Mouse (Mus musculus) liver, embryonic 16.5 days (tissue): Measurements from ENCODE around the gene Doc2b. TPM values are rescaled to one million over a fixed set of nuclear protein-coding genes. Genes with fewer than 3 reads are reported as not detected.
"Not testable (repeated sequence)": the region's sequence is repeated elsewhere in the genome, so short reads cannot be mapped to it uniquely, and the experiment has no call there.

Source experiments
- ATAC-seq: fragments of 200-750 bp; cut with Nextera tagmentation; 2 replicates; pipeline ENCODE4 v1.8.0; 2017; ENCODE audit warnings: low read depth, mild to moderate bottlenecking, moderate number of reproducible peaks, moderate library complexity
- H3K27ac ChIP-seq: fragments of 300-500 bp; sonication (generic); 2 replicates; pipeline ENCODE4 v1.5.1; 2014; ENCODE audit warnings: mild to moderate bottlenecking, low read length
- H3K27me3 ChIP-seq: fragments of 300-500 bp; sonication (generic); 2 replicates; pipeline ENCODE4 v1.6.1; 2014; ENCODE audit warnings: low read depth, low read length, mixed read lengths; ENCODE audit not compliant: control insufficient read depth, insufficient read depth
- H3K36me3 ChIP-seq: fragments of 300-500 bp; sonication (generic); 2 replicates; pipeline ENCODE4 v1.6.1; 2014; ENCODE audit warnings: mild to moderate bottlenecking; ENCODE audit not compliant: control insufficient read depth, insufficient read depth
- H3K4me1 ChIP-seq: fragments of 300-500 bp; sonication (generic); 2 replicates; pipeline ENCODE4 v1.6.1; 2014; ENCODE audit warnings: low read depth, low read length, mixed read lengths; ENCODE audit not compliant: control insufficient read depth
- H3K4me2 ChIP-seq: fragments of 300-500 bp; sonication (generic); 2 replicates; pipeline ENCODE4 v1.6.1; 2014; ENCODE audit warnings: low read depth, low read length, mixed read lengths
- H3K4me3 ChIP-seq: fragments of 300-500 bp; sonication (generic); 2 replicates; pipeline ENCODE4 v1.5.1; 2014; ENCODE audit warnings: low read depth, mild to moderate bottlenecking, low read length
- H3K9ac ChIP-seq: fragments of 300-500 bp; sonication (generic); 2 replicates; pipeline ENCODE4 v1.6.1; 2014; ENCODE audit warnings: low read depth, low read length
- H3K9me3 ChIP-seq: fragments of 300-500 bp; sonication (generic); replicated peaks from 2 replicates; pipeline ENCODE4 v1.6.1; 2016; ENCODE audit warnings: low read length; ENCODE audit not compliant: control insufficient read depth
- WGBS: fragments of 180-500 bp; shearing (Covaris S2); extraction: QIAGEN DNeasy Blood & Tissue Kit; methylation state at CpG from one replicate; pipeline ENCODE4 v1.1.7; 2014; ENCODE audit not compliant: insufficient replicate concordance; 5-methylcytosine and 5-hydroxymethylcytosine counted together
- polyA plus RNA-seq: library from polyadenylated mRNA; unstranded; fragments of >200 nt; fragmentation: Nextera tagmentation; extraction: Ambion mirVana; gene quantifications from 2 replicates; pipeline ENCODE4 v1.2.1, GENCODE M21; 2015

Doc2b gene
- polyA plus RNA-seq, 1 experiment from 2014 or later, result 0.04 TPM

GRCm38 (mm10) chr11:75735462-75736252, 60.2 kb downstream of the Doc2b start:
- H3K9ac ChIP-seq, result no peak overlapping the region
- ATAC-seq, result no peak
- no peaks in the 10 kb centered on the region for H3K9me3 ChIP-seq
- no peak overlapping the region for H3K4me3 ChIP-seq
- WGBS, result 64% methylated on average over 5 of the region's 5 CpGs
- H3K36me3 ChIP-seq, result no peaks in the 10 kb centered on the region
- no peak overlapping the region for H3K27ac ChIP-seq
- peaks cover 45% of the 10 kb centered on the region for H3K4me1 ChIP-seq
- no peaks in the 10 kb centered on the region for H3K27me3 ChIP-seq
- no peak overlapping the region for H3K4me2 ChIP-seq

GRCm38 (mm10) chr11:75733227-75733940, 62.5 kb downstream of the Doc2b start:
- H3K4me2 ChIP-seq, result peak overlapping the region; percentile 86
- no peaks in the 10 kb centered on the region for H3K27me3 ChIP-seq
- H3K36me3 ChIP-seq, result no peaks in the 10 kb centered on the region
- peak overlapping the region; percentile 90 for H3K27ac ChIP-seq
- H3K4me1 ChIP-seq, result peaks cover 38% of the 10 kb centered on the region
- no peaks in the 10 kb centered on the region for H3K9me3 ChIP-seq
- peak; percentile 56 for ATAC-seq
- peak overlapping the region; percentile 96 for H3K4me3 ChIP-seq
- under 1% methylated on average over 45 of the region's 52 CpGs for WGBS
- peak overlapping the region; percentile 90 for H3K9ac ChIP-seq

- no peaks in the 10 kb centered on the region for H3K9me3 ChIP-seq
- H3K4me2 ChIP-seq, result peak within 1 kb of the TSS; percentile 86
- peak; percentile 92 for ATAC-seq
- under 1% methylated on average over 76 of the region's 76 CpGs for WGBS
- H3K27ac ChIP-seq, result peak within 1 kb of the TSS; percentile 90
- peaks cover 34% of the 10 kb centered on the region for H3K4me1 ChIP-seq
- peak within 1 kb of the TSS; percentile 90 for H3K9ac ChIP-seq
- H3K36me3 ChIP-seq, result no peaks in the 10 kb centered on the region
- no peaks in the 10 kb centered on the region for H3K27me3 ChIP-seq
- H3K4me3 ChIP-seq, result peak within 1 kb of the TSS; percentile 96
Observed at GRCm38 (mm10) chr11:75732434-75733226, 63.2 kb downstream of the Doc2b start, which contains the start of gene Ywhae. Gene Ywhae, plus strand, starts transcription at chr11:75732869.

- not testable (repeated sequence) for H3K4me2 ChIP-seq, H3K4me3 ChIP-seq, H3K27me3 ChIP-seq, H3K4me1 ChIP-seq, H3K36me3 ChIP-seq, H3K9me3 ChIP-seq, H3K9ac ChIP-seq, ATAC-seq, H3K27ac ChIP-seq
- WGBS, result 77% methylated on average over 6 of the region's 6 CpGs
Observed at GRCm38 (mm10) chr11:75727659-75728058, 68.2 kb downstream of the Doc2b start.

GRCm38 (mm10) chr11:75727168-75727567, 68.7 kb downstream of the Doc2b start:
- no peaks in the 10 kb centered on the region for H3K36me3 ChIP-seq

GRCm38 (mm10) chr11:75722339-75722738, 73.5 kb downstream of the Doc2b start:
- H3K27ac ChIP-seq, result no peak overlapping the region
- no peaks in the 10 kb centered on the region for H3K4me1 ChIP-seq
- no peak overlapping the region for H3K4me3 ChIP-seq
- WGBS, result 40% methylated on average over 4 of the region's 4 CpGs
- no peak overlapping the region for H3K4me2 ChIP-seq
- no peak overlapping the region for H3K9ac ChIP-seq
- no peaks in the 10 kb centered on the region for H3K27me3 ChIP-seq
- ATAC-seq, result no peak
- no peaks in the 10 kb centered on the region for H3K36me3 ChIP-seq
- H3K9me3 ChIP-seq, result no peaks in the 10 kb centered on the region

More at GRCm38 (mm10) chr11:75727168-75727567, 68.7 kb downstream of the Doc2b start:
- Histone ChIP-seq H3K27ac (no peak overlapping the region), H3K4me1 (peaks cover 6% of the 10 kb centered on the region), H3K4me3 (no peak overlapping the region), H3K9ac (no peak overlapping the region), H3K9me3 (no peaks in the 10 kb centered on the region), H3K27me3 (no peaks in the 10 kb centered on the region), H3K4me2 (no peak overlapping the region)
- no peak for ATAC-seq
- 39% methylated on average over 2 of the region's 2 CpGs for WGBS

Other genes with a start within 250 kb of the Doc2b start
- gene Pitpna, start 208.0 kb downstream of the Doc2b start, polyA plus RNA-seq, result 23.8 and 25.4 TPM in 2 replicates
- gene Inpp5k, start 165.1 kb downstream of the Doc2b start, polyA plus RNA-seq, result 15.8 and 17.9 TPM in 2 replicates
- 21.0 and 24.1 TPM in 2 replicates for gene Myo1c, start 145.5 kb downstream of the Doc2b start, polyA plus RNA-seq
- 30.4 and 32.6 TPM in 2 replicates for gene Crk, start 116.8 kb downstream of the Doc2b start, polyA plus RNA-seq
- 192 and 206 TPM in 2 replicates for gene Ywhae, start 63.2 kb downstream of the Doc2b start, polyA plus RNA-seq
- 0.47 and 0.94 TPM in 2 replicates for gene Rph3al, start 142.4 kb upstream of the Doc2b start, polyA plus RNA-seq
- not detected in 2 replicates for gene 1700016K19Rik, start 203.9 kb upstream of the Doc2b start, polyA plus RNA-seq
- gene Rflnb, start 231.7 kb upstream of the Doc2b start, polyA plus RNA-seq, result 5.4 and 5.7 TPM in 2 replicates